Mouse (Mus musculus) cerebral cortex, adult 2 months (tissue): Measurements from ENCODE around the gene Tecpr1.

Experiments used
- WGBS: fragments of 180-500 bp; shearing (Covaris S2); methylation state at CpG from one replicate; pipeline ENCODE4 v1.1.7; 2018; 5-methylcytosine and 5-hydroxymethylcytosine counted together

Tecpr1 gene

DNA sequence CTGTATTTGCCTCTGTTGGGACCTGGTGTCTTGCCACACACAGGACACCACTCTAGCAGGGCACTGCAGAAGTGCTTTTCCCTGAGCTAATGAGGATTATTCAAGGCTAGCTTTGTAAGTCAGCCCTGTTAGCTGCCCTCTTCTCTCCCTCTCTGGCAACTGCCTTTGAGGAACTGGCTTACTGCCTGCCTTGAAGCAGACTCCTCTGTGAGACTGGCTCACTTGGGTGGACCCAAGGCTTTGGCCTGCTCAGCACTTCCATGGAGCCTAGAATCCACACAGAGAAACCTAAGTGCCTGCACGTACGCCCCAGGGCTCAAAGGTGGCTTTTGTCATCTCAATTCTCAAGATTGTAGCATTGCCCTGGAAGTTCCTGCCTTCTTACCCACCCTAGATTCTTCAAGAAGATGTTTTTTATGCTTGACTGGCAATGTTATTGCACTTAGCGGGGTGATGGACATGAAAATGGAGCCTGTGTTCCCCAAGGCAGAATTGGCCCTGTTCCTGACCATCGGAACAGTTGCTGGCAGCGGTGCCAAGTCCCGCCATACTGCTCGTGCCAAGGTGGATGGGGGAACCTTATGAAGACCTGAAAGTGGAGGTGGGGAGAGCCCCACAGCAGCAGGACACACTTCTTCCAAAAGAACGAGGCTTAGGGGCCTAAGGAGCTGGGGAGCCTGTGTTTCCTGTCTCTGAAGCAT lies 54.0 kb downstream of the Tecpr1 start:
- whole genome bisulfite sequencing = 58% methylated on average over 8 of the region's 8 CpGs

DNA sequence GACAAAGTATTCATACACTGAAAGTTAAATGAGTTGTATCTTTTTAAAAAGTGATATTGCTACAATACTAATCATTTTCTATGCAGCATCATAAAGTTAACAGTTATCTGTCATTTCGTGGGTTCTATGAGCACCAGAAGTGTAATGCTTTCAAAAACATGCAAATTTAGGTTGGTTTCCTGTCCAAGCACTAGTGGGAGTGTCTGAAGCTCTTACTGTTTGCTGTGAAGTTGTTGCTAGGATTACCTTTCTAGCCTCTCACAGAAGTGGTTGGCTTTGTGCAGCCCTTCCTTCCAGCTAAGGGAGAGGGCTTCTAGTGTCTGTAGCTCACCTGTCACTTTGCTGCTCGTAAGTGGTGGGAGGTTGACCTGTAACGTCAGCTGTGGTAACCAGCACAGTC lies 57.7 kb downstream of the Tecpr1 start:
- WGBS = 71% methylated on average over 3 of the region's 3 CpGs

DNA sequence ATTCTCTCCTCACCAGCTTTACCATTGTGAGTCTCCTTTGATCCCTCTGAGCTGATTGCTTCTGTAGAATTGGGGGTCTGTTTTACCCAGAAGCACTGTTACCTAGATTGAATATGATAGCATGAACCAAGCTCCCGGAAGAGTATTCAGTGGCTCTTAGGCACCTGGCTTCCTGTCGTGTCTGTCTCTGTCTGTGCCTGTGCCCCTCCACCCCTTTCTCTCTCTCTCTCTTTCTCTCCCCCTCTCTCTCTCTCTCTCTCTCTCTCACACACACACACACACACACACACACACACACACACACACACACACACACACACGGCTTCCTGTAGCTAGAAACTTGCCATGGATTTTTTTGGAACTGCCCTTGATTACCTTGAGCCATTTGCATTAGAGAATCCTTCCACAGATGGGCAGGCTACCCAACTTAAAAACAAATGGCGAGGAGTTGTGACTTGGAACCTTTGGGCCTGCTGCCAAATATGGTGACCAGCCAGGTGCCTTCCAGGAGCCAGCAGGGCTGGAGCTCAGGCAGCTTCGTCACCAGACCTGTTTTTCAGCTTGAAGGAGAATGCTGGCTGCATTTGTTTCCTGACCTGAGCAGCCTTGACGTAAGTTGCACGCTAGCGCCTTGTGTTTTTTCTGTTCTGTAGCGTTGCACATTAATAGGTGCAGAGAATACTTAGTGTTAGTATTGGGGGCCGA lies 60.5 kb downstream of the Tecpr1 start:
- 57% methylated on average over 10 of the region's 10 CpGs for WGBS

DNA sequence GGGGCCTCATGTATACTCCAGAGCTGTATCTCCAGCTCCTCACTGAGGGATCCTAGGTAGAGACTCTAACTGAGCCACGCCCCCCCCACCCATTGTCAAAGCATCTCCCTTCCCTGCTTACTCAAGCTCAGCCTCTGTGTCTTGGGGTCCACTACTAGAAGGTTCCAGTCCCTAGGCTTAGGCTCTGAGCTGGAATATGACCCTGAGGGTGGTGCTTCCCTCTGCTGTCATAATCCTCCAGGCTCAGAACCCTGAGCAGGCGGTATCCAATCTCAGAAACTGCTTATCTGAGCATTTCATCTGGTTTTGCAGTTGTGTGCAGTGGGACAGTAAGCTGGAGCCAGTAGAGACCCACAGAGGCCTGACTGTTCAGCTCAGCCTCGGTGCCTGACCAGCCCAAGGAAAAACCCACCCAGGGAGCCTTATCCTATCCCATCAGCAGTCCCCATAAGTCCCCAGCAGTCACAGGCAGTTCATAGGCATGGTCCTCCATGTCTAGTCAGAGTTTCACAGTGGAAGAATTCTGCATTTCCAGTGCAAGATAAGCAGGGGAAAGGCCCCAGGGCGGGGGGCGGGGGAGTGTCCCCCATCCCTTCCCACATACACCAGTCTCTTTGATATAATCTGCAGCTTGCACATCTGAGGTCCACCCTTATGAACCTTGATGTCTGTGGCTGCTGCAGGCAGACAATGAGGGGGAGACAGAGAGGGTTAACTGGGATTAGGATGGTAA lies 61.2 kb downstream of the Tecpr1 start:
- WGBS = 88% methylated on average over 5 of the region's 5 CpGs

DNA sequence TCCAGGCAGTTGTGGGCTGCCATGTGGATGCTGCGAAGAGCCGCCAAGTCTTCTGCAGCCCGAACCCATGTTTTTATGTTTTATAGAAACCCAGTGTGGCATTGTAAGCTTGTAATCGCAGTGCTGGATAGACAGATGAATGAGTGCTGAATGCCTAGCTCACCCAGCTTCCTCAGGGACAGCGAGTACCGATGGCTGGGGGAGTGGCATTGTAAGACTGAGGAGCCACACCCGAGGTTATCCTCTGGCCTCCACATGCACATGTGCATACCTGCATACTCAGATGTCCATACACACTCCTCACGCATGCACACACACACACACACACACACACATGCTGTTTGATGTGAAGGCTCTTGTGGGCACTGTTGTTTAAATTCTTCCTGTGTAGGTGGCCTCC lies 64.3 kb downstream of the Tecpr1 start:
- WGBS = 54% methylated on average over 8 of the region's 8 CpGs

DNA sequence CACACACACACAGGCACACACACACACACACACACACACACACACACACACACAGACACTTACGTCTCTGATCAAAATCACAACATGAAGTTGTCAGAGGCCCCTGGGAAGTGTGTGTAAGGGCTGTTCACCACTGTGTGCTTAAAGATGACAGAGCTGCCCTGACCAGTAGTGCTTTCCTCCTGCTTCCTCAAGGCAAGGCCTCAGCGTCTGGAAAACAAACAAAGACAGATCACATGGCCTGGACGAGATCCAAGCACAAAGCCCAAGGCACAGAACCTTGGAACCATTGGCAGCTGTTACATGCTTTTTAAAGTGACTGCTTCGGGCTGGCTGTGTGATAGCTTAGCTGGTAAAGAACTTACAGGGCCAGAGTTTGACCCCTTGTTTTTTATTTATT lies 64.8 kb downstream of the Tecpr1 start:
- WGBS = 13% methylated on average over 4 of the region's 4 CpGs

DNA sequence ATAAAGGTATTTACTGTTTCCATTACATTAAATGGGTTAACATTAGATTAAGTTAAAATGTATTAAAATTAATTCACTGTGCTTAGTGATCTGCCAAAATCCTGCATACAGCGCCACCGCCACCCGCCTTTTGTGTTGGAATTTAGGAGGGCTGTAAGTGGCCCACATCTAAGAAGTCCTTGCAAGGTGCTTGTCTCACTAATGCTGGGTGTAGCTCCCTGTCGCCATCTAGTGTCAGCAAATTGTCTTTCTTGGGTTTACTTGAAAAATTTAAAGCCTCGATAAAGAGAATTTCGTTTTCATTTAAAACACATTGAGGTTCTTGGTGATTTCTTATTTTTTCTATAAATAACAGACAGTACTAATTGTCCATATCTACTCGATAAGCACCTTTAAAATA lies 68.9 kb downstream of the Tecpr1 start:
- 11% methylated on average over 7 of the region's 7 CpGs for WGBS

DNA sequence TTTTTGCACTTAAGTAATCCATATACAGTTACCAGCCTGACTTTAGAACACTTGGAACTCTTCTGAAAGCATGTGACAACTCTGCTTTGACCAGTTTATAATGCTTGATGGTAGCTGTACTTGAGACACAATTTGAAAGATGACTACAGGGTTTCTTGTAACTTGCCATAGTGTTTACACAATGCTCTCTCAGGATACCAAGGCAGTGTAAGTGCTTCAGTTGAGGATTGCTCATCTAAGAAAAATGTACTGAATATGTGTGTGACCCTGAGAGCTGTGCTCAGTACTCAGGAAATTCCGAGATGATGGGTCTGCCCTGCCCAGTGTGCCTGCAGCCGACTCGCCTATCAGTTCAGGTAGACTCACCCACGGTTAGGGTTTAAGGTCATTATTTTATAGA lies 72.1 kb downstream of the Tecpr1 start:
- WGBS = 87% methylated on average over 4 of the region's 4 CpGs

DNA sequence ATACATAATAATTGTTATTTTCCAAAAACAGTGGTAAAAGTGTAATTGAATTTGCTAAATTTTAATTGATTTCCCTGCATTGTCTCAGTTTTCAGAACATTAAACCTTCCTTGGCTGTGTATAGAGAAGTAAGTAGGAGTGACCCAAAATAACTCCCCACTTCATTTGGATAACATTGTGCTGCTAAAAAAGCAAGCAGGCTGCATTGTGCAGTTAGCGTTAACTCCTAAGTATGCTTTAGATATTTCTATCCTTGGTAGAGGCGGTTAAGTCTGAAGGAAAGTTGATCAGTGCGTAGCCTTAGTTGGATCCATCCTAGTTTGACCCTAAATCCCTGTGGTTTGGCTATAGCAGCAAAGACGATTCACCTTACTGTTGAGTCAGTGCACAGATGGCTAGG lies 73.9 kb downstream of the Tecpr1 start:
- WGBS = 53% methylated on average over 4 of the region's 4 CpGs
